Mouse (Mus musculus) lung, adult 2 months (tissue): ENCODE data around the gene Slc2a1.

Experiments
- CTCF ChIP-seq: fragments of 200-500 bp; IDR thresholded peaks from 2 replicates; pipeline ENCODE4 v1.5.1; 2011; ENCODE audit warnings: mild to moderate bottlenecking, low read length, control low read depth; ENCODE audit not compliant: insufficient read depth
- POLR2A ChIP-seq: fragments of 200-500 bp; IDR thresholded peaks from 2 replicates; pipeline ENCODE4 v1.6.1; 2011; ENCODE audit warnings: low read depth, mild to moderate bottlenecking, control low read depth, low read length, borderline replicate concordance; ENCODE audit errors: extremely low read depth

GRCm38 (mm10) chr4:119127229-119127628 lies 18.7 kb downstream of the Slc2a1 start:
- TF ChIP-seq CTCF (no peak), POLR2A (no peak)
